Mouse (Mus musculus): ENCODE results near the gene Inca1.

DNA sequence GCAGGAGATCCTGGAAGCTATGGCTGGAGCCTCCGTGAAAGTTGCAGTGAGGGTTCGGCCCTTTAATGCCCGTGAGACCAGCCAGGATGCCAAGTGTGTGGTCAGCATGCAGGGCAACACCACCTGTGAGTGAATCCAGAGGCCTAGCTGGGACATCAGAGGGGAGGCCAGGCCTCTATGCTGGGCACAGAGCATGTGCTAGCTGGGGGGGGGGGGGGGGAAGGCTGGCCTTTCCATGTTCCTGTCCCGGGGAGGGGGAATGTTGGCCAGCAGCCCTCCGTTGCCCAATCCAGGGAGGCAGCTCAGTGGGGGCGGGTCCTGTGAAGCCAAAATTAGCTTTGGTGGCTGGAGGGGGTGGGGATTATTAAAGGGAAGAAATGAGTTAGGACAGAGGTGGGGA, 2.8 kb upstream of the Inca1 start:
- TF ChIP-seq CTCF (IDR thresholded peaks at IDR 0.05; ENCODE audit: control insufficient read depth, insufficient read depth, insufficient replicate concordance, low read depth, low read length) (no peak), POLR2A (IDR thresholded peaks at IDR 0.05; ENCODE audit: control insufficient read depth, low read depth, low read length) (no peak)

All from testis, adult 2 months (tissue).